Mouse (Mus musculus) MEL (cell line): ENCODE measurements around the gene Marf1. TPM values are rescaled to one million over a fixed set of nuclear protein-coding genes. Genes with fewer than 3 reads are reported as not detected.
A peak's percentile ranks its signal among the peaks of the same experiment; 100 is the strongest.

Experiments used
- DNase-seq: peaks from one replicate; pipeline ENCODE4 v3.0.0; 2011; ENCODE audit warnings: low read depth, low spot score
- H3K27ac ChIP-seq: 2 replicates; pipeline ENCODE4 v1.5.1; 2012; ENCODE audit warnings: low read depth, mild to moderate bottlenecking, control low read depth, low read length, moderate library complexity; ENCODE audit not compliant: control insufficient read depth
- H3K27me3 ChIP-seq, 2 experiments: fragments of 150-350 bp in 1 of 2; sonication (generic) in 1 of 2; 2 replicates each; pipeline ENCODE4 v1.6.1; 2012; ENCODE audit warnings: low read length in 2 of 2, mild to moderate bottlenecking in 2 of 2, improper control_type of control experiment in 1 of 2, moderate library complexity in 1 of 2; ENCODE audit not compliant: insufficient read depth in 2 of 2, control insufficient read depth in 1 of 2
- H3K36me3 ChIP-seq, 2 experiments: 2 replicates each; pipeline ENCODE4 v1.6.1; 2012 to 2014; ENCODE audit warnings: low read length in 2 of 2, improper control_type of control experiment in 1 of 2, inconsistent platforms in 1 of 2, mild to moderate bottlenecking in 1 of 2; ENCODE audit not compliant: insufficient read depth in 2 of 2, control insufficient read depth in 1 of 2
- H3K4me1 ChIP-seq, 2 experiments: fragments of 150-350 bp in 1 of 2; sonication (generic) in 1 of 2; 2 replicates each; pipeline ENCODE4 v1.6.1; 2012; ENCODE audit warnings: low read length in 2 of 2, improper control_type of control experiment in 1 of 2, mild to moderate bottlenecking in 1 of 2; ENCODE audit not compliant: insufficient read depth in 2 of 2, control insufficient read depth in 1 of 2
- H3K4me3 ChIP-seq, 2 experiments: fragments of 150-350 bp in 1 of 2; sonication (generic) in 1 of 2; 2 replicates each; pipeline ENCODE4 v1.5.1; 2012; ENCODE audit warnings: low read depth in 2 of 2, low read length in 2 of 2, mild to moderate bottlenecking in 2 of 2, moderate library complexity in 2 of 2, control low read depth in 1 of 2, improper control_type of control experiment in 1 of 2; ENCODE audit not compliant: control insufficient read depth in 1 of 2, insufficient read depth in 1 of 2
- H3K79me2 ChIP-seq: 2 replicates; pipeline ENCODE4 v1.6.1; 2012; ENCODE audit warnings: mild to moderate bottlenecking, low read length, moderate library complexity; ENCODE audit not compliant: control insufficient read depth, poor library complexity, insufficient read depth
- H3K9ac ChIP-seq: 2 replicates; pipeline ENCODE4 v1.6.1; 2012; ENCODE audit warnings: low read depth, mild to moderate bottlenecking, control low read depth, low read length, moderate library complexity; ENCODE audit not compliant: control insufficient read depth, poor library complexity, severe bottlenecking
- H3K9me3 ChIP-seq: fragments of 150-350 bp; sonication (generic); replicated peaks from 2 replicates; pipeline ENCODE4 v1.6.1; 2012; ENCODE audit warnings: mild to moderate bottlenecking, low read length, improper control_type of control experiment, moderate library complexity; ENCODE audit not compliant: insufficient read depth
- BHLHE40 ChIP-seq: IDR thresholded peaks from 2 replicates; pipeline ENCODE4 v1.6.1; 2012; ENCODE audit warnings: low read depth, mild to moderate bottlenecking, inconsistent platforms, low read length, improper control_type of control experiment, borderline replicate concordance
- CHD1 ChIP-seq: IDR thresholded peaks from 2 replicates; pipeline ENCODE4 v1.6.1; 2012; ENCODE audit warnings: low read depth, mild to moderate bottlenecking, inconsistent platforms, low read length, improper control_type of control experiment
- CTCF ChIP-seq, 3 experiments: IDR thresholded peaks in 2 of 3; conservative IDR thresholded peaks in 1 of 3; 2 replicates each; pipeline ENCODE4 v1.5.1; 2011 to 2012; ENCODE audit warnings: low read length in 3 of 3, low read depth in 2 of 3, mild to moderate bottlenecking in 2 of 3, improper control_type of control experiment in 1 of 3, inconsistent platforms in 1 of 3, mixed read lengths in 1 of 3, moderate library complexity in 1 of 3; ENCODE audit not compliant: control insufficient read depth in 1 of 3, insufficient read depth in 1 of 3, poor library complexity in 1 of 3, severe bottlenecking in 1 of 3
- EP300 ChIP-seq, 2 experiments: IDR thresholded peaks; 2 replicates each; pipeline ENCODE4 v1.6.1; 2011; ENCODE audit warnings: improper control_type of control experiment in 2 of 2, low read length in 2 of 2, low read depth in 1 of 2, mild to moderate bottlenecking in 1 of 2
- ETS1 ChIP-seq: IDR thresholded peaks from 2 replicates; pipeline ENCODE4 v1.6.1; 2012; ENCODE audit warnings: low read depth, mild to moderate bottlenecking, inconsistent platforms, low read length, improper control_type of control experiment, moderate library complexity
- HCFC1 ChIP-seq: IDR thresholded peaks from 2 replicates; pipeline ENCODE4 v1.6.1; 2012; ENCODE audit warnings: low read depth, mild to moderate bottlenecking, inconsistent platforms, low read length, improper control_type of control experiment, moderate library complexity
- JUND ChIP-seq: IDR thresholded peaks from 2 replicates; pipeline ENCODE4 v1.6.1; 2011; ENCODE audit warnings: low read depth, mild to moderate bottlenecking, improper control_type of control experiment, low read length
- MAFK ChIP-seq: IDR thresholded peaks from 2 replicates; pipeline ENCODE4 v1.6.1; 2011; ENCODE audit warnings: low read depth, mild to moderate bottlenecking, low read length, improper control_type of control experiment, borderline replicate concordance
- MAX ChIP-seq: IDR thresholded peaks from 2 replicates; pipeline ENCODE4 v1.6.1; 2011; ENCODE audit warnings: low read length, improper control_type of control experiment
- MAZ ChIP-seq: IDR thresholded peaks from 2 replicates; pipeline ENCODE4 v1.6.1; 2012; ENCODE audit warnings: low read depth, mild to moderate bottlenecking, inconsistent platforms, low read length, improper control_type of control experiment
- MYC ChIP-seq: IDR thresholded peaks from 2 replicates; pipeline ENCODE4 v1.6.1; 2011; ENCODE audit warnings: low read depth, mild to moderate bottlenecking, low read length, improper control_type of control experiment, moderate library complexity
- POLR2AphosphoS2 ChIP-seq: IDR thresholded peaks from 2 replicates; pipeline ENCODE4 v1.6.1; 2011; ENCODE audit warnings: low read length, improper control_type of control experiment
- POLR2AphosphoS5 ChIP-seq: IDR thresholded peaks from 2 replicates; pipeline ENCODE4 v1.6.1; 2012; ENCODE audit warnings: low read depth, borderline replicate concordance, mild to moderate bottlenecking, inconsistent platforms, low read length, moderate library complexity, mixed read lengths
- RCOR1 ChIP-seq: IDR thresholded peaks from 2 replicates; pipeline ENCODE4 v1.6.1; 2012; ENCODE audit warnings: low read depth, mild to moderate bottlenecking, inconsistent platforms, low read length, improper control_type of control experiment
- SIN3A ChIP-seq: IDR thresholded peaks from 2 replicates; pipeline ENCODE4 v1.6.1; 2012; ENCODE audit warnings: low read length, improper control_type of control experiment, inconsistent platforms
- TAL1 ChIP-seq: IDR thresholded peaks from 2 replicates; pipeline ENCODE4 v1.6.1; 2012; ENCODE audit warnings: mild to moderate bottlenecking, inconsistent platforms, low read length, moderate library complexity, mixed read lengths
- TCF12 ChIP-seq: IDR thresholded peaks from 2 replicates; pipeline ENCODE4 v1.6.1; 2014; ENCODE audit warnings: low read depth, mild to moderate bottlenecking, inconsistent platforms, low read length, improper control_type of control experiment, moderate library complexity
- UBTF ChIP-seq: IDR thresholded peaks from 2 replicates; pipeline ENCODE4 v1.6.1; 2012; ENCODE audit warnings: low read depth, mild to moderate bottlenecking, inconsistent platforms, low read length, improper control_type of control experiment, moderate library complexity, borderline replicate concordance; ENCODE audit not compliant: insufficient read depth
- USF1 ChIP-seq: IDR thresholded peaks from 2 replicates; pipeline ENCODE4 v1.6.1; 2014; ENCODE audit warnings: low read depth, mild to moderate bottlenecking, inconsistent platforms, low read length, improper control_type of control experiment, moderate library complexity
- ZKSCAN1 ChIP-seq: IDR thresholded peaks from 2 replicates; pipeline ENCODE4 v1.6.1; 2012; ENCODE audit warnings: low read depth, mild to moderate bottlenecking, inconsistent platforms, low read length, improper control_type of control experiment, moderate library complexity
- ZMIZ1 ChIP-seq: IDR thresholded peaks from 2 replicates; pipeline ENCODE4 v1.6.1; 2012; ENCODE audit warnings: low read depth, mild to moderate bottlenecking, inconsistent platforms, low read length, improper control_type of control experiment, moderate library complexity
- ZNF384 ChIP-seq: IDR thresholded peaks from 2 replicates; pipeline ENCODE4 v1.6.1; 2012; ENCODE audit warnings: low read depth, mild to moderate bottlenecking, inconsistent platforms, low read length, improper control_type of control experiment
- polyA plus RNA-seq, 2 experiments: library from polyadenylated mRNA; stranded (reverse) in 1 of 2; unstranded in 1 of 2; fragments of >175 nt in 1 of 2; fragments of >200 nt in 1 of 2; gene quantifications; 2 replicates each; pipeline versions ENCODE4 v1.2.1 to v1.2.4; 2012; ENCODE audit warnings: low replicate concordance in 2 of 2, low read depth in 1 of 2; ENCODE audit not compliant: insufficient read length in 2 of 2, insufficient read depth in 1 of 2, missing spikeins in 1 of 2
- total RNA-seq: library from RNA; depleted of rRNA; stranded (reverse); fragments of 300-350 nt; gene quantifications from 2 replicates; pipeline ENCODE4 v1.2.3, GENCODE M21; 2012

Gene Marf1
- total and polyA plus RNA-seq, 3 experiments: 8.7 to 16.2 TPM; not detected in 1

GRCm38 (mm10) chr16:14151718-14152117 lies 11.4 kb downstream of the Marf1 start:
- Histone ChIP-seq H3K27ac (no peak overlapping the region), H3K4me1 (no peaks in the 10 kb centered on the region), H3K9me3 (no peaks in the 10 kb centered on the region), H3K36me3 (peaks cover 8 to 13% of the 10 kb centered on the region in 2 experiments), H3K4me3 (no peak overlapping the region), H3K79me2 (peaks cover 2% of the 10 kb centered on the region; the same call in 1 of the 2 replicates), H3K9ac (no peak overlapping the region), H3K27me3 (no peaks in the 10 kb centered on the region)
- no peak for TF ChIP-seq MAFK
- no peak for TF ChIP-seq TAL1
- peak; percentile 16 to 57; a peak in 1 of 4 replicates for TF ChIP-seq EP300 (IDR thresholded peaks at IDR 0.05; ENCODE audit: low read depth in 1 of 2, low read length in 2 of 2)
- no peak for TF ChIP-seq POLR2AphosphoS2
- TF ChIP-seq MAX: no peak
- no peak for TF ChIP-seq SIN3A
- TF ChIP-seq TCF12: peak; percentile 48; the same call in 1 of the 2 replicates
- TF ChIP-seq ZMIZ1: no peak
- no peak for TF ChIP-seq MAZ
- peak; percentile 20 for DNase-seq

- no peaks in the 10 kb centered on the region for H3K4me1 ChIP-seq
- H3K4me3 ChIP-seq: no peak overlapping the region
- H3K9ac ChIP-seq: no peak overlapping the region
- TF ChIP-seq MYC: 0 out of 2 replicates have a peak, but pooled peaks have one; percentile 33
- no peak for TF ChIP-seq UBTF
- TF ChIP-seq CTCF (IDR thresholded peaks at IDR 0.05 in 2 of 3, conservative IDR thresholded peaks at IDR 0.05 in 1 of 3; ENCODE audit: control insufficient read depth in 1 of 3, insufficient read depth in 1 of 3, low read depth in 2 of 3, low read length in 3 of 3, poor library complexity in 1 of 3, severe bottlenecking in 1 of 3): peak in 1 of 3 experiments; percentile 16; a peak in 1 of 6 replicates
- H3K36me3 ChIP-seq: peaks cover 8 to 28% of the 10 kb centered on the region in 2 experiments
- no peak overlapping the region for H3K27ac ChIP-seq
- DNase-seq: no peak
- H3K9me3 ChIP-seq: no peaks in the 10 kb centered on the region
- no peaks in the 10 kb centered on the region for H3K79me2 ChIP-seq
- H3K27me3 ChIP-seq: no peaks in the 10 kb centered on the region
These were observed 15.4 kb downstream of the Marf1 start for GRCm38 (mm10) chr16:14147712-14148111.

GRCm38 (mm10) chr16:14143298-14143697 lies 19.9 kb downstream of the Marf1 start:
- no peaks in the 10 kb centered on the region for H3K27me3 ChIP-seq
- H3K4me3 ChIP-seq: no peak overlapping the region
- H3K9ac ChIP-seq: no peak overlapping the region
- no peaks in the 10 kb centered on the region for H3K9me3 ChIP-seq
- TF ChIP-seq ZNF384: no peak
- TF ChIP-seq JUND: no peak
- TF ChIP-seq SIN3A: no peak
- no peak for TF ChIP-seq POLR2AphosphoS5
- TF ChIP-seq USF1: no peak
- TF ChIP-seq TAL1: no peak
- TF ChIP-seq BHLHE40: no peak
- no peak for TF ChIP-seq ZKSCAN1
- no peak for TF ChIP-seq CHD1
- TF ChIP-seq CTCF (IDR thresholded peaks at IDR 0.05 in 2 of 3, conservative IDR thresholded peaks at IDR 0.05 in 1 of 3; ENCODE audit: control insufficient read depth in 1 of 3, insufficient read depth in 1 of 3, low read depth in 2 of 3, low read length in 3 of 3, poor library complexity in 1 of 3, severe bottlenecking in 1 of 3): no peak
- no peak for TF ChIP-seq HCFC1
- TF ChIP-seq UBTF: no peak
- TF ChIP-seq ETS1: no peak
- no peak for TF ChIP-seq RCOR1
- TF ChIP-seq, all 39 proteins: peak for 0
- no peak for DNase-seq
- Histone ChIP-seq H3K36me3 (peaks cover 0 to 20% of the 10 kb centered on the region in 2 experiments; a peak in 2 of 4 replicates), H3K27ac (no peak overlapping the region), H3K4me1 (no peaks in the 10 kb centered on the region), H3K79me2 (no peaks in the 10 kb centered on the region)
